Comparison of ENCODE assay signal across 31 mouse cellular contexts in the genomic region with DNA sequence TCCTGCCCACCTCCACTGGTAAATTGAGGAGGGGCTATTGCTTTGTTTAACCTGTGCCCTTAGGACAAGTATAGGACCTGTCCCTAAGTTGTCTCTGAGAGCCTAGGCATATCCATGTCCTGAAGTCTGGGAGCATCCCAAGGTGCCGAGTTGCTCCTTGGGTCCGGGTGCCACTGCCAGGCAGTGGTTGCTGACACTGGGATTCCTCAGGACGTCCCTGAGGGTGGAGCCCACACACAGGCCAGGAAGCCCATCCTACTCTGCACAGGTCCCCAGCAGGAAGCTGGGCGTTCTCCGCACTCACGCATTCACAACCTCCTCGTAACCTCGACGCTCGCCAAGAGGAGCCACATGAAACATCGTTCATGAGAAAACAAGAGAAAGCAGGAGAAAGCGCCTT. TPM values are rescaled to one million over a fixed set of nuclear protein-coding genes. Genes with fewer than 3 reads are reported as not detected.
A peak's percentile ranks its signal among the peaks of the same experiment; 100 is the strongest.
DNase-seq lines count a peak whose midpoint lies in the region; ATAC-seq and TF ChIP-seq lines count a peak whose summit lies in the region.
"Had no signal": no experiment of that assay in that cellular context is flagged by ENCODE, and none has a peak within 500 bp of the region (broad histone marks: within the 10 kb centered on the region; RNA-seq: fewer than 3 reads in every experiment).

No protein-coding gene starts in this region.

- no peak overlapping the region for H3K9ac ChIP-seq in ES-Bruce4 (ENCODE audit: low read depth, poor library complexity, severe bottlenecking)
- H3K9ac ChIP-seq in ES-E14 (ENCODE audit: insufficient read depth, low read depth, low read length, poor library complexity, severe bottlenecking): no peak overlapping the region
- no peak overlapping the region for H3K9ac ChIP-seq in neural tube, embryonic 15.5 days (replicated peaks)
- H3K9ac ChIP-seq: embryonic facial prominence, embryonic 13.5 days; embryonic facial prominence, embryonic 15.5 days; forebrain, embryonic 12.5 days had no signal

- H3K4me1 ChIP-seq in E14TG2a.4 (replicated peaks; ENCODE audit: low read depth, low read length): peaks cover 75% of the 10 kb centered on the region
- H3K4me1 ChIP-seq in ES-Bruce4 (ENCODE audit: control insufficient read depth, insufficient read depth, low read length): peaks cover 2% of the 10 kb centered on the region
- peaks cover 4 to 15% of the 10 kb centered on the region in 2 experiments; a peak in 3 of 4 replicates for H3K4me1 ChIP-seq in ES-E14 (ENCODE audit: control insufficient read depth in 2 of 2, insufficient read depth in 2 of 2, low read length in 2 of 2, poor library complexity in 1 of 2)
- no peaks in the 10 kb centered on the region for H3K4me1 ChIP-seq in neural tube, embryonic 15.5 days
- H3K4me1 ChIP-seq: embryonic facial prominence, embryonic 13.5 days; embryonic facial prominence, embryonic 15.5 days; forebrain, embryonic 10.5 days; forebrain, embryonic 12.5 days had no signal

- peaks cover 76% of the 10 kb centered on the region for H3K36me3 ChIP-seq in E14TG2a.4 (ENCODE audit: insufficient read depth, low read length)
- H3K36me3 ChIP-seq in ES-Bruce4 (ENCODE audit: control insufficient read depth, insufficient read depth, low read length, poor library complexity, severe bottlenecking): peaks cover 63% of the 10 kb centered on the region
- H3K36me3 ChIP-seq in ES-E14 (ENCODE audit: control insufficient read depth, insufficient read depth, low read length, poor library complexity, severe bottlenecking): peaks cover 36% of the 10 kb centered on the region
- peaks cover 22% of the 10 kb centered on the region for H3K36me3 ChIP-seq in neural tube, embryonic 15.5 days

- TF ChIP-seq CTCF in E14TG2a.4 (conservative IDR thresholded peaks at IDR 0.05; ENCODE audit: low read length) (no peak), ES-Bruce4 (IDR thresholded peaks at IDR 0.05; ENCODE audit: low read depth, low read length) (no peak)

- in situ Hi-C loops in ES-E14 (cut with MboI; ENCODE audit: low sequenced_read_pairs in 2 of 2, unreplicated experiment in 2 of 2): no loop called here

- ATAC-seq in neural tube, embryonic 15.5 days (ENCODE audit: low FRiP score): no peak
- no peak for ATAC-seq in granulocyte monocyte progenitor cell, adult 5-6 weeks (replicated peaks; ENCODE audit: poor library complexity, severe bottlenecking)
- ATAC-seq: forebrain, embryonic 14.5 days; forebrain, embryonic 16.5 days; Patski had no signal

- H3K27me3 ChIP-seq in E14TG2a.4 (ENCODE audit: insufficient read depth, low read length): no peaks in the 10 kb centered on the region
- H3K27me3 ChIP-seq in ES-Bruce4 (ENCODE audit: control insufficient read depth, insufficient read depth, low read length, poor library complexity, severe bottlenecking): no peaks in the 10 kb centered on the region
- no peaks in the 10 kb centered on the region for H3K27me3 ChIP-seq in neural tube, embryonic 15.5 days (replicated peaks)
- H3K27me3 ChIP-seq: embryonic facial prominence, embryonic 13.5 days; embryonic facial prominence, embryonic 15.5 days; forebrain, embryonic 12.5 days; Patski had no signal

- peak overlapping the region; percentile 57 for H3K4me3 ChIP-seq in E14TG2a.4 (replicated peaks; ENCODE audit: low read length)
- H3K4me3 ChIP-seq in ES-Bruce4 (ENCODE audit: low read depth, low read length): no peak overlapping the region
- peak overlapping the region in 1 of 2 experiments; percentile 33; a peak in 2 of 4 replicates for H3K4me3 ChIP-seq in ES-E14 (ENCODE audit: insufficient read depth in 1 of 2, low read depth in 1 of 2, low read length in 2 of 2, poor library complexity in 1 of 2, severe bottlenecking in 1 of 2)
- H3K4me3 ChIP-seq in neural tube, embryonic 15.5 days (replicated peaks): no peak overlapping the region
- H3K4me3 ChIP-seq: embryonic facial prominence, embryonic 13.5 days; embryonic facial prominence, embryonic 15.5 days; erythroblast, embryonic 14.5 days; forebrain, embryonic 10.5 days; forebrain, embryonic 12.5 days had no signal

- no peaks in the 10 kb centered on the region for H3K9me3 ChIP-seq in E14TG2a.4 (ENCODE audit: low read length)
- no peaks in the 10 kb centered on the region for H3K9me3 ChIP-seq in ES-Bruce4 (replicated peaks; ENCODE audit: control insufficient read depth, insufficient read depth, low read length, poor library complexity, severe bottlenecking)
- no peaks in the 10 kb centered on the region for H3K9me3 ChIP-seq in ES-E14 (ENCODE audit: control insufficient read depth, insufficient read depth, low read depth, low read length)
- no peaks in the 10 kb centered on the region for H3K9me3 ChIP-seq in neural tube, embryonic 15.5 days (replicated peaks)
- H3K9me3 ChIP-seq: embryonic facial prominence, embryonic 13.5 days; embryonic facial prominence, embryonic 15.5 days; forebrain, embryonic 10.5 days; forebrain, embryonic 12.5 days had no signal

- peak overlapping the region; percentile 32 for H3K27ac ChIP-seq in ES-Bruce4 (ENCODE audit: insufficient read depth, low read length)
- H3K27ac ChIP-seq in ES-E14 (ENCODE audit: insufficient read depth, low read depth, low read length, poor library complexity, severe bottlenecking): peak overlapping the region; percentile 87; the same call in 1 of the 2 replicates
- H3K27ac ChIP-seq in neural tube, embryonic 15.5 days (replicated peaks): no peak overlapping the region
- H3K27ac ChIP-seq: embryonic facial prominence, embryonic 13.5 days; embryonic facial prominence, embryonic 15.5 days; forebrain, embryonic 10.5 days; forebrain, embryonic 12.5 days had no signal

- WGBS in neural tube, embryonic 15.5 days: 84% methylated on average over 12 of the region's 12 CpGs

- no peak for TF ChIP-seq POLR2A in ES-Bruce4 (IDR thresholded peaks at IDR 0.05; ENCODE audit: insufficient read depth, low read length)

- DNase-seq in ES-E14 (ENCODE audit: low read depth, low spot score) (no peak), WW6 (ENCODE audit: low read depth, low spot score) (peak; percentile 76), MN1 (ENCODE audit: low spot score) (no peak)
- no peak for DNase-seq in kidney, postnatal 25 days
- DNase-seq: adrenal gland, adult 2 months; adrenal gland, postnatal 10 days; adrenal gland, postnatal 25 days; cerebellum, adult 11 months; cerebellum, adult 18-20 months; cerebellum, adult 8-10 months; cerebellum, adult 9-11 months; cerebellum, postnatal 14 days; cerebellum, postnatal 36 days; embryo, embryonic 11 days had no signal

- no peak overlapping the region for H3K4me2 ChIP-seq in neural tube, embryonic 15.5 days
- H3K4me2 ChIP-seq: embryonic facial prominence, embryonic 13.5 days; embryonic facial prominence, embryonic 15.5 days; forebrain, embryonic 12.5 days had no signal

- TF ChIP-seq EP300 in ES-Bruce4 (IDR thresholded peaks at IDR 0.05; ENCODE audit: insufficient read depth, low read depth, low read length): 0 out of 2 replicates have a peak, but pooled peaks have one; percentile 26

TF ChIP-seq in ES-E14, 5 proteins besides CTCF, POLR2A, EP300 and RAD21:
- TF ChIP-seq MAFK (IDR thresholded peaks at IDR 0.05; ENCODE audit: insufficient read depth, low read depth, low read length): no peak
- TF ChIP-seq HCFC1 (IDR thresholded peaks at IDR 0.05; ENCODE audit: borderline replicate concordance, insufficient read depth, low read length): no peak
- no peak for TF ChIP-seq CHD2 (IDR thresholded peaks at IDR 0.05; ENCODE audit: low read depth, low read length)
- TF ChIP-seq ZC3H11A (IDR thresholded peaks at IDR 0.05; ENCODE audit: borderline replicate concordance, low read depth, low read length): no peak
- no peak for TF ChIP-seq ZNF384 (IDR thresholded peaks at IDR 0.05; ENCODE audit: low read depth, low read length)

RNA-seq across cellular contexts. Expression of gene Scpep1, which starts 13.8 kb away (rescaled TPM):
- 186 and 188 TPM in 2 replicates for polyA plus RNA-seq in ES-Bruce4 (2011; ENCODE audit: insufficient read depth, insufficient read length, low read depth, missing spikeins)
- 140 and 208 TPM in 2 replicates for total RNA-seq in ES-E14 (2012; rRNA removed)
- 29.6 and 35.0 TPM in 2 replicates for polyA plus RNA-seq in neural tube, embryonic 15.5 days (2015; fragmentation: Nextera tagmentation; extraction: Ambion mirVana)
- total RNA-seq in granulocyte monocyte progenitor cell, adult 5-6 weeks (2014; fragmentation: Nextera tagmentation): 18.1 and 22.3 TPM in 2 replicates
- total RNA-seq in granulocyte monocyte progenitor cell, adult 5-6 weeks (2017): 11.5 and 13.4 TPM in 2 replicates

RNA-seq across cellular contexts. Expression of gene Elobl, which starts 25.2 kb away (rescaled TPM):
- polyA plus RNA-seq in ES-Bruce4 (2011; ENCODE audit: insufficient read depth, insufficient read length, low read depth, missing spikeins): 12.6 and 13.8 TPM in 2 replicates
- 0.95 and 1.6 TPM in 2 replicates for total RNA-seq in ES-E14 (2012; rRNA removed)
- polyA plus RNA-seq in neural tube, embryonic 15.5 days (2015; fragmentation: Nextera tagmentation; extraction: Ambion mirVana): not detected in 2 replicates
- not detected in 2 replicates for total RNA-seq in granulocyte monocyte progenitor cell, adult 5-6 weeks (2014; fragmentation: Nextera tagmentation)
- total RNA-seq in granulocyte monocyte progenitor cell, adult 5-6 weeks (2017): not detected in 2 replicates
- total RNA-seq: adrenal gland, adult 2 months; adrenal gland, postnatal 10 days; adrenal gland, postnatal 25 days; adrenal gland, postnatal 4 days; common myeloid progenitor, adult 5-6 weeks had no signal
- polyA plus RNA-seq: brain, embryonic 14.5 days; C2C12; embryonic facial prominence, embryonic 11.5 days; embryonic facial prominence, embryonic 13.5 days; embryonic facial prominence, embryonic 15.5 days; erythroblast, embryonic 14.5 days; forebrain, embryonic 10.5 days; forebrain, embryonic 12.5 days; forebrain, embryonic 14.5 days; forebrain, embryonic 16.5 days had no signal

RNA-seq across cellular contexts. Expression of gene Coil, which starts 28.6 kb away (rescaled TPM):
- polyA plus RNA-seq in ES-Bruce4 (2011; ENCODE audit: insufficient read depth, insufficient read length, low read depth, missing spikeins): 32.7 and 33.5 TPM in 2 replicates
- total RNA-seq in ES-E14 (2012; rRNA removed): 28.8 and 37.8 TPM in 2 replicates
- 26.0 and 28.5 TPM in 2 replicates for polyA plus RNA-seq in neural tube, embryonic 15.5 days (2015; fragmentation: Nextera tagmentation; extraction: Ambion mirVana)
- total RNA-seq in granulocyte monocyte progenitor cell, adult 5-6 weeks (2014; fragmentation: Nextera tagmentation): 9.1 and 16.2 TPM in 2 replicates
- 8.4 and 17.7 TPM in 2 replicates for total RNA-seq in granulocyte monocyte progenitor cell, adult 5-6 weeks (2017)

RNA-seq across cellular contexts. Expression of gene Trim25, which starts 57.7 kb away (rescaled TPM):
- polyA plus RNA-seq in ES-Bruce4 (2011; ENCODE audit: insufficient read depth, insufficient read length, low read depth, missing spikeins): 47.3 and 49.9 TPM in 2 replicates
- total RNA-seq in ES-E14 (2012; rRNA removed): 37.8 TPM in 2 replicates
- polyA plus RNA-seq in neural tube, embryonic 15.5 days (2015; fragmentation: Nextera tagmentation; extraction: Ambion mirVana): 5.5 and 13.7 TPM in 2 replicates
- 26.9 and 32.2 TPM in 2 replicates for total RNA-seq in granulocyte monocyte progenitor cell, adult 5-6 weeks (2014; fragmentation: Nextera tagmentation)
- total RNA-seq in granulocyte monocyte progenitor cell, adult 5-6 weeks (2017): 14.0 and 18.4 TPM in 2 replicates
